Mouse (Mus musculus): ENCODE data around the gene Mt2. TPM values are rescaled to one million over a fixed set of nuclear protein-coding genes. Genes with fewer than 3 reads are reported as not detected.
A peak's percentile ranks its signal among the peaks of the same experiment; 100 is the strongest.

Gene Mt2
- polyA plus RNA-seq, 1 experiment from 2014 or later: 39.2 TPM

DNA sequence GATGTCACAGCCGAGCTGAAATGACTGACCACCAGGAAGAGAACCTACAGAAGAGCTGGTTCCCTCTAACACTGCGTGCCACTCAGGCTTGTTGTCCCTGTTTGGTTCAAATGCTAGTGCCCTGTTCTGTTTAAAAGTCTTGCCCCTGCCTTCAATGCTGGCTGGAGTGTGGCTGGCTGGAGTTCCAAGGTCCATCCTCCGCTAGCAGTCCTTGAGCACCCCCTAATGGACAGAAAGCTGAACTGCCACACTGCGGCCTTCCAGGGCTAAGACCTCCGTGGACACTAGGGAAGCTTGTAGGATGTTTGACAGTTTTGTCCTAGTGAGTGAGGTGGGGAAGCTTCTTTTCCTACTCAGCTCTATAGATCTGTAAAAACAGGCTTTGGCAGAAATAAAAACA is 33.3 kb downstream of the Mt2 start:
- H3K9me3 ChIP-seq (replicated peaks): no peaks in the 10 kb centered on the region
- ATAC-seq (ENCODE audit: insufficient number of reproducible peaks, low FRiP score): no peak; the same call in 1 of the 2 replicates
- H3K27ac ChIP-seq (ENCODE audit: poor library complexity, severe bottlenecking): no peak overlapping the region
- no peak overlapping the region for H3K9ac ChIP-seq
- 11% methylated on average over 5 of the region's 5 CpGs for WGBS
- H3K4me1 ChIP-seq (replicated peaks): peaks cover 9% of the 10 kb centered on the region
- no peaks in the 10 kb centered on the region for H3K27me3 ChIP-seq (replicated peaks)
- no peak overlapping the region for H3K4me2 ChIP-seq
- no peaks in the 10 kb centered on the region for H3K36me3 ChIP-seq
- H3K4me3 ChIP-seq: no peak overlapping the region

DNA sequence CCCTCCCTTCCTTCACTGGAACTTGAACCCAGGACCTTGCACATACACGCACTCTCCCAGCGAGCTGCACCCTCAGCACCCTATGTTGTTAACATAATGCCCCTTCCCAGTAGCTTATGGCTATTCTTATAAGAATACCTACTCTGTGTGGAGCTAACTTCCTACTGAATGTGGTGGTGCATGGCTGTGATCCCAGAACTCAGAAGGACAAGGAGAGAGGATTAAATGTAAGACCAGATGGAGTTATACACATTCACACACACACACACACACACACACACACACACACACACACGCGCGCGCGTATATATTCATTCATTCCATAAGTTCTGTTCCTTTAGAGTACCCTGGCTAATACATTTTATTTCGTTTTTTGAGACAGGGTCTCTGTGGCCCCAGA is 33.8 kb downstream of the Mt2 start:
- no peak overlapping the region for H3K27ac ChIP-seq (ENCODE audit: poor library complexity, severe bottlenecking)
- H3K27me3 ChIP-seq (replicated peaks): no peaks in the 10 kb centered on the region
- ATAC-seq (ENCODE audit: insufficient number of reproducible peaks, low FRiP score): no peak
- H3K9me3 ChIP-seq (replicated peaks): no peaks in the 10 kb centered on the region
- no peak overlapping the region for H3K4me2 ChIP-seq
- H3K4me3 ChIP-seq: no peak overlapping the region
- WGBS: 73% methylated on average over 8 of the region's 8 CpGs
- no peaks in the 10 kb centered on the region for H3K36me3 ChIP-seq
- H3K9ac ChIP-seq: no peak overlapping the region
- peaks cover 9% of the 10 kb centered on the region for H3K4me1 ChIP-seq (replicated peaks)

DNA sequence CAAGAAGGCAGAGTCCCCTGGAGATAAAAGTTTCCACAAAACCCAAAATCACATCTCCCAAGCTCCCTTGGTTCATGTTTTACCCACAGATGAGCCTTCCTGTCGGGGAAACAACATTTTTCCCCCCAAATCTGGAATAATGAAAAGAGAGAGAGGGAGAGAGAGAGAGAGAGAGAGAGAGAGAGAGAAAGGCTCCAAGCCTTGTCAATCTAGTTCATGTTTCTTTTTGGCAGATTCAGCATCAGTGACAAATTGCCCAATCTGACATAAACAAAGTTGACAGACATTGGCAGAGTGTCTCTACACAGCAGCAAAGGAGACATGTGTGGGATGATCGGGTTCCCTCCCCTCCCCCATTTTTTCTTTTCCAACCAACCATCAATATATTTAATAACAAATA is 35.0 kb downstream of the Mt2 start:
- Histone ChIP-seq H3K4me2 (no peak overlapping the region), H3K9me3 (replicated peaks) (no peaks in the 10 kb centered on the region), H3K4me3 (no peak overlapping the region), H3K36me3 (no peaks in the 10 kb centered on the region), H3K9ac (no peak overlapping the region), H3K4me1 (replicated peaks) (peaks cover 9% of the 10 kb centered on the region), H3K27ac (ENCODE audit: poor library complexity, severe bottlenecking) (no peak overlapping the region), H3K27me3 (replicated peaks) (no peaks in the 10 kb centered on the region)
- ATAC-seq (ENCODE audit: insufficient number of reproducible peaks, low FRiP score): no peak
- 70% methylated on average over 2 of the region's 2 CpGs for WGBS

DNA sequence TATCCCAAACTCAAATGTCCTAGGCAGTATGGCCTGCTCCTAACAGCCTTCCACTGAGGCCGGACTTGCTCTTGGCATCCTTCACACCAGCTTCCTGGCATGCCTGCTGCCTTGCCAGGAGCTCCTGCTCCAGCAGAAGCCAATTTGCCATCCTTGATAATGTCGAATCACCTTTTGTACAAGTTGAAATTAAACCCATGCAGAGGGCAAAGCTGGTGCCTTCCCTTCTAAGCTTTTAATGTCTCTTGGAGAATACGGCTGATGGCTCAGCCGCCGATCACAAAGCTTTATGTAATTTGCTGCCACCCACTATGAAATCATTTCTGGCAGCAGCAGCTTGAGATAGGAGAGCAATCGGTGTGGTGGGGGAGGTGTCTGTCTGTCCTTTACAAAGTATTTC is 37.2 kb downstream of the Mt2 start:
- no peaks in the 10 kb centered on the region for H3K36me3 ChIP-seq
- no peaks in the 10 kb centered on the region for H3K27me3 ChIP-seq (replicated peaks)
- H3K4me2 ChIP-seq: no peak overlapping the region
- no peak overlapping the region for H3K27ac ChIP-seq (ENCODE audit: poor library complexity, severe bottlenecking)
- H3K9ac ChIP-seq: no peak overlapping the region
- H3K4me3 ChIP-seq: no peak overlapping the region
- H3K9me3 ChIP-seq (replicated peaks): no peaks in the 10 kb centered on the region
- 64% methylated on average over 6 of the region's 6 CpGs for WGBS
- ATAC-seq (ENCODE audit: insufficient number of reproducible peaks, low FRiP score): no peak
- H3K4me1 ChIP-seq (replicated peaks): peaks cover 15% of the 10 kb centered on the region

DNA sequence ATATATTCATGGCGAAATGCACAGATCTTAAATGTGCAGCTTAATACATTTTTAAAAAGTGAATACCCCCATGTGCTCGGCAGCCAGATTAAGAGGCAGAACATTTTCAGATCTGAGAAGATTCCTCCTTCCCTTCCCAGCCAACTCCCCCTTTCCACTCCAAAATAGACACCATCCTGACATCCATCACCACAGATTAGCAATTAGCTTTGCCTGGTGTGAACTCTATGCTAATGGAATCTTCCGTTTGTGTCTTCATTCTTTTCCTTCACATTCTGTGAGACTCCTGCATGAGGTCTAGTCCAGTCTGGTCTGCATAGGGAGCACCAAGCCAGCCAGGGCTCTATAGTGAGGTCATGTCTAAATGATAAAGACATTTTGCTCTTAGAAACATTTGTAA is 37.8 kb downstream of the Mt2 start:
- 64% methylated on average over 3 of the region's 3 CpGs for WGBS
- H3K4me2 ChIP-seq: no peak overlapping the region
- peaks cover 14% of the 10 kb centered on the region for H3K4me1 ChIP-seq (replicated peaks)
- no peak for ATAC-seq (ENCODE audit: insufficient number of reproducible peaks, low FRiP score)
- H3K36me3 ChIP-seq: no peaks in the 10 kb centered on the region
- no peaks in the 10 kb centered on the region for H3K27me3 ChIP-seq (replicated peaks)
- H3K9ac ChIP-seq: no peak overlapping the region
- H3K4me3 ChIP-seq: no peak overlapping the region
- no peak overlapping the region for H3K27ac ChIP-seq (ENCODE audit: poor library complexity, severe bottlenecking)
- H3K9me3 ChIP-seq (replicated peaks): no peaks in the 10 kb centered on the region

DNA sequence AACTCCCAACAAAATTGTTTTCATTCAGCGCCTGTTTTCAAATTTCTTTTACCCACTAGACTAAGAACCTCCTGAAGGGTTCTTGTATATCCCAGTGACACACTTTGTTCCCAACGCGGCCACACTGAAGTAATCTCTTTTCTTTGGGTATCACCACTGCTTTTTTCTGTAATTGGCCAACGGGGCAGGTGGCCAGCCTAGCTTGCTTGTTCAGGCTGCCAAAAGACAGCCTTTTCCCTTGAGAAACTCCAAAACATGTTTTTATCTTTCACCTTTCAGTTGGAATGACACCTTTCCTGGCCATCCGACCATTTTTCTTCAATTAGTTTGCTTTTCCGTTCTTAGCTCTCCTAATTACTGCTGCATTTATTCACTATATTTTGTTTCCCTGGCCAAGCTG is 41.4 kb downstream of the Mt2 start:
- Histone ChIP-seq H3K4me2 (peak overlapping the region; percentile 75), H3K9me3 (replicated peaks) (no peaks in the 10 kb centered on the region), H3K4me1 (replicated peaks) (peaks cover 21% of the 10 kb centered on the region), H3K27ac (ENCODE audit: poor library complexity, severe bottlenecking) (peak overlapping the region; percentile 55), H3K9ac (no peak overlapping the region), H3K4me3 (peak overlapping the region; percentile 87; the same call in 1 of the 2 replicates), H3K27me3 (replicated peaks) (no peaks in the 10 kb centered on the region), H3K36me3 (no peaks in the 10 kb centered on the region)
- 66% methylated on average over 6 of the region's 6 CpGs for whole genome bisulfite sequencing
- no peak for ATAC-seq (ENCODE audit: insufficient number of reproducible peaks, low FRiP score)

DNA sequence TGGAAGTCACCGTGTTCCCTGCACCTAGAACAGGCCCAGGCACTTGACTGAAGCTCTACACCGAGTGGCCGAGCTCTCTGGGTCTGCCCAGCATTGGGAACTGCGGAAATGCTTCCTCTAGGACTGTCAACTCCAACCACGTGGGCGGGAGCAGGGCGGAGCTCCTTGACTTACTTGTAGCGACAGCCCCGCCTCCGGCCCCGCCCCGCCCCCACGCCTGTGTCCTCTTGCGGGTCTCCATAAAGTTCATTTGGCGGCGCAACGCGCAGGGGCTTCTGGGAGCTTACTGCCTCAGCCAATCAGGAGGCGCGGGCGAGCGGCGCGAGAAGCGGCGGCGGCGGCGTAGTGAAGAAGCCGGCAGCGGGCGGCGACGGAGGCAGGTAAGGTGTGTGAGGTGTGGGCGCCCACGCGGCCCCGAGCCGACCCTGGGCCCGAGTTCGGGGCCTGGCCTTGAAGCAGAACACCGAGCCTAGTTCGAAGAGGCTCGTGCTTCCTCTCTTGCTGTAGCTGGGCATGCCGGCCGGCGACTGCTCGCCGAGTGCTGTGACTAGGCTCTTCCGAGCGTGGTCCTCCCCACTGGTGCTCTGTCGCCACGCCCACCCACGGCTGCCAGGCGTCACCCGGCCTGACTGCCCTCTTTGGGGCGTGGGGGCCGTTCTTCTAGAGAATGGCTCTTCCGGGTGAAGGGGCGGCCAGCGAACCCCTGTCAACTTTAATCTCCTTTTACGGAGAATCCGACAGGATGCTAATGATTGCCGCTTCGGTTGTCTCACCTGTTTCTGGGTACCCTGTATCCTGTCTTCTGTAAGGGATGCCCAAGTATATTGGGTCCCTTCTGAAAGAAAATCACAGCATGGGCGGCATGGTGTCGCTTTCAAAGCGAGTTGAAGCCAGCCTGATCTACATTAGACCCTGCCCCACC is 42.0 kb downstream of the Mt2 start, which contains the start of gene Nup93:
Nup93 (plus strand) TSS at position 313 of the 922 bp plus-strand sequence.
- H3K9me3 ChIP-seq (replicated peaks): no peaks in the 10 kb centered on the region
- H3K27ac ChIP-seq (ENCODE audit: poor library complexity, severe bottlenecking): peak within 1 kb of the TSS; percentile 58
- peaks cover 20% of the 10 kb centered on the region for H3K4me1 ChIP-seq (replicated peaks)
- no peaks in the 10 kb centered on the region for H3K36me3 ChIP-seq
- WGBS: under 1% methylated on average over 68 of the region's 68 CpGs
- peak within 1 kb of the TSS; percentile 91 for H3K9ac ChIP-seq
- peak; percentile 98 for ATAC-seq (ENCODE audit: insufficient number of reproducible peaks, low FRiP score)
- H3K27me3 ChIP-seq (replicated peaks): no peaks in the 10 kb centered on the region
- peak within 1 kb of the TSS; percentile 87 for H3K4me3 ChIP-seq
- peak within 1 kb of the TSS; percentile 75 for H3K4me2 ChIP-seq

Other genes with a start within 250 kb of the Mt2 start
- gene Amfr, start 159.8 kb upstream of the Mt2 start, polyA plus RNA-seq (2016; fragmentation: Nextera tagmentation; extraction: Ambion mirVana): 67.2 and 71.1 TPM in 2 replicates
- 83.1 and 88.5 TPM in 2 replicates for gene Nudt21, start 135.6 kb upstream of the Mt2 start, polyA plus RNA-seq (2016; fragmentation: Nextera tagmentation; extraction: Ambion mirVana)
- gene Ogfod1, start 135.5 kb upstream of the Mt2 start, polyA plus RNA-seq (2016; fragmentation: Nextera tagmentation; extraction: Ambion mirVana): 13.8 and 14.4 TPM in 2 replicates
- gene Bbs2, start 73.7 kb upstream of the Mt2 start, polyA plus RNA-seq (2016; fragmentation: Nextera tagmentation; extraction: Ambion mirVana): 6.8 and 9.9 TPM in 2 replicates
- gene Mt4, start 35.5 kb upstream of the Mt2 start, polyA plus RNA-seq (2016; fragmentation: Nextera tagmentation; extraction: Ambion mirVana): not detected in 2 replicates
- gene Mt3, start 20.1 kb upstream of the Mt2 start, polyA plus RNA-seq (2016; fragmentation: Nextera tagmentation; extraction: Ambion mirVana): 24.7 and 25.0 TPM in 2 replicates
- gene Mt1, start 6.4 kb downstream of the Mt2 start, polyA plus RNA-seq (2016; fragmentation: Nextera tagmentation; extraction: Ambion mirVana): 129 and 209 TPM in 2 replicates
- gene Nup93, start 41.9 kb downstream of the Mt2 start, polyA plus RNA-seq (2016; fragmentation: Nextera tagmentation; extraction: Ambion mirVana): 71.6 and 73.6 TPM in 2 replicates
- gene Slc12a3, start 156.5 kb downstream of the Mt2 start, polyA plus RNA-seq (2016; fragmentation: Nextera tagmentation; extraction: Ambion mirVana): 0.10 TPM in 1 of 2 replicates, not detected in the other
- gene Herpud1, start 213.8 kb downstream of the Mt2 start, polyA plus RNA-seq (2016; fragmentation: Nextera tagmentation; extraction: Ambion mirVana): 73.1 and 74.9 TPM in 2 replicates

Measured in heart, embryonic 12.5 days (tissue).